Mouse (Mus musculus) liver, adult 2 months (tissue): ENCODE data around the gene Msmb. TPM values are rescaled to one million over a fixed set of nuclear protein-coding genes. Genes with fewer than 3 reads are reported as not detected.
"Not testable (repeated sequence)": the region's sequence is repeated elsewhere in the genome, so short reads cannot be mapped to it uniquely, and the experiment has no call there.

Experiments
- DNase-seq: peaks from one replicate; pipeline ENCODE4 v3.0.0-alpha.2; 2011; ENCODE audit warnings: low read depth, low spot score; ENCODE audit errors: extremely low read depth
- H3K27ac ChIP-seq: fragments of 200-500 bp; replicated peaks from 2 replicates; pipeline ENCODE4 v1.5.1; 2012; ENCODE audit warnings: low read depth, mild to moderate bottlenecking, control low read depth, inconsistent platforms, low read length; ENCODE audit not compliant: insufficient read depth
- H3K27me3 ChIP-seq: fragments of 200-500 bp; 2 replicates; pipeline ENCODE4 v1.6.1; 2012; ENCODE audit warnings: mild to moderate bottlenecking, moderate library complexity, low read length, inconsistent platforms; ENCODE audit not compliant: control insufficient read depth, insufficient read depth
- H3K36me3 ChIP-seq: fragments of 200-500 bp; 2 replicates; pipeline ENCODE4 v1.6.1; 2012; ENCODE audit warnings: low read length, inconsistent platforms; ENCODE audit not compliant: control insufficient read depth, insufficient read depth
- H3K4me1 ChIP-seq: fragments of 200-500 bp; 2 replicates; pipeline ENCODE4 v1.6.1; 2011; ENCODE audit warnings: low read length; ENCODE audit not compliant: control insufficient read depth, insufficient read depth
- H3K4me3 ChIP-seq: fragments of 200-500 bp; 2 replicates; pipeline ENCODE4 v1.5.1; 2011; ENCODE audit warnings: low read depth, mild to moderate bottlenecking, control low read depth, low read length, moderate library complexity; ENCODE audit not compliant: insufficient read depth
- H3K79me2 ChIP-seq: fragments of 200-500 bp; 2 replicates; pipeline ENCODE4 v1.6.1; 2012; ENCODE audit warnings: inconsistent platforms, mild to moderate bottlenecking, low read length, moderate library complexity; ENCODE audit not compliant: control insufficient read depth, insufficient read depth
- H3K9ac ChIP-seq: fragments of 200-500 bp; 2 replicates; pipeline ENCODE4 v1.6.1; 2012; ENCODE audit warnings: low read depth, mild to moderate bottlenecking, control low read depth, inconsistent platforms, low read length
- CTCF ChIP-seq: fragments of 200-500 bp; IDR thresholded peaks from 2 replicates; pipeline ENCODE4 v1.5.1; 2011; ENCODE audit warnings: low read depth, low read length, control low read depth
- POLR2A ChIP-seq: fragments of 200-500 bp; IDR thresholded peaks from 2 replicates; pipeline ENCODE4 v1.6.1; 2011; ENCODE audit warnings: low read length, control low read depth; ENCODE audit not compliant: insufficient read depth; ENCODE audit errors: extremely low read depth
- WGBS: fragments of 180-500 bp; shearing (Covaris S2); methylation state at CpG from one replicate; pipeline ENCODE4 v1.1.7; 2018; 5-methylcytosine and 5-hydroxymethylcytosine counted together
- polyA plus RNA-seq: library from polyadenylated mRNA; depleted of rRNA; stranded (reverse); fragments of >200 nt; gene quantifications from 2 replicates; pipeline ENCODE4 v1.2.3, GENCODE M21; 2012
- total RNA-seq: library from RNA; depleted of rRNA; stranded (reverse); fragments of >200 nt; gene quantifications from 2 replicates; pipeline ENCODE4 v1.2.3, GENCODE M21; 2014

Gene Msmb
- total and polyA plus RNA-seq, 2 experiments = not detected

- no peaks in the 10 kb centered on the region for H3K79me2 ChIP-seq
- H3K4me3 ChIP-seq = no peak overlapping the region
- no peaks in the 10 kb centered on the region for H3K36me3 ChIP-seq
- WGBS = 6% methylated on average over 2 of the region's 2 CpGs
- H3K9ac ChIP-seq = no peak overlapping the region
- DNase-seq = peak; percentile 66
- 0 out of 2 replicates have a peak, but pooled peaks cover 3% of the 10 kb centered on the region for H3K27me3 ChIP-seq
- TF ChIP-seq CTCF (peak; percentile 86), POLR2A (no peak)
- no peaks in the 10 kb centered on the region for H3K4me1 ChIP-seq
- no peak overlapping the region for H3K27ac ChIP-seq
Observed at GRCm38 (mm10) chr14:32121920-32122315, 19.9 kb upstream of the Msmb start.

GRCm38 (mm10) chr14:32124261-32124660, 17.6 kb upstream of the Msmb start:
- 73% methylated on average over 3 of the region's 3 CpGs for WGBS
- H3K9ac ChIP-seq = no peak overlapping the region
- TF ChIP-seq CTCF = no peak
- TF ChIP-seq POLR2A = no peak
- H3K79me2 ChIP-seq = no peaks in the 10 kb centered on the region
- no peak overlapping the region for H3K27ac ChIP-seq
- no peak for DNase-seq
- no peaks in the 10 kb centered on the region for H3K36me3 ChIP-seq
- no peaks in the 10 kb centered on the region for H3K4me1 ChIP-seq
- H3K4me3 ChIP-seq = no peak overlapping the region
- H3K27me3 ChIP-seq = 0 out of 2 replicates have a peak, but pooled peaks cover 3% of the 10 kb centered on the region

GRCm38 (mm10) chr14:32125256-32125655, 16.6 kb upstream of the Msmb start:
- 83% methylated on average over 5 of the region's 5 CpGs for WGBS
- H3K27me3 ChIP-seq, H3K9ac ChIP-seq, H3K27ac ChIP-seq, H3K36me3 ChIP-seq, H3K4me1 ChIP-seq, H3K4me3 ChIP-seq, H3K79me2 ChIP-seq, DNase-seq: not testable (repeated sequence)

GRCm38 (mm10) chr14:32128409-32128808, 13.4 kb upstream of the Msmb start:
- no peak overlapping the region for H3K4me3 ChIP-seq
- H3K9ac ChIP-seq = no peak overlapping the region
- no peaks in the 10 kb centered on the region for H3K4me1 ChIP-seq
- no peaks in the 10 kb centered on the region for H3K27me3 ChIP-seq
- H3K36me3 ChIP-seq = no peaks in the 10 kb centered on the region
- WGBS = 61% methylated on average over 5 of the region's 5 CpGs
- no peaks in the 10 kb centered on the region for H3K79me2 ChIP-seq
- H3K27ac ChIP-seq = no peak overlapping the region
- peak; percentile 25; the same call in 1 of the 2 replicates for TF ChIP-seq CTCF
- TF ChIP-seq POLR2A = no peak
- DNase-seq = peak; percentile 24

GRCm38 (mm10) chr14:32131836-32132235, 10.0 kb upstream of the Msmb start:
- peaks cover 2% of the 10 kb centered on the region; the same call in 1 of the 2 replicates for H3K4me1 ChIP-seq

GRCm38 (mm10) chr14:32134293-32134692, 7.5 kb upstream of the Msmb start:
- Histone ChIP-seq H3K4me3 (no peak overlapping the region), H3K4me1 (peaks cover 2% of the 10 kb centered on the region; the same call in 1 of the 2 replicates), H3K79me2 (no peaks in the 10 kb centered on the region), H3K27me3 (no peaks in the 10 kb centered on the region), H3K27ac (no peak overlapping the region), H3K9ac (no peak overlapping the region), H3K36me3 (no peaks in the 10 kb centered on the region)
- WGBS = 65% methylated on average over 2 of the region's 2 CpGs
- TF ChIP-seq POLR2A (no peak), CTCF (no peak)
- DNase-seq = no peak

More at GRCm38 (mm10) chr14:32131836-32132235, 10.0 kb upstream of the Msmb start:
- TF ChIP-seq POLR2A = no peak
- TF ChIP-seq CTCF = no peak
- Histone ChIP-seq H3K79me2 (no peaks in the 10 kb centered on the region), H3K36me3 (no peaks in the 10 kb centered on the region), H3K4me3 (no peak overlapping the region), H3K9ac (no peak overlapping the region), H3K27me3 (no peaks in the 10 kb centered on the region), H3K27ac (no peak overlapping the region)
- no peak for DNase-seq
- WGBS = 45% methylated on average over 4 of the region's 4 CpGs

GRCm38 (mm10) chr14:32136467-32136866, 5.4 kb upstream of the Msmb start:
- not testable (repeated sequence) for H3K36me3 ChIP-seq, H3K9ac ChIP-seq

More at GRCm38 (mm10) chr14:32136467-32136866, 5.4 kb upstream of the Msmb start:
- H3K27me3 ChIP-seq, H3K4me1 ChIP-seq, H3K27ac ChIP-seq, DNase-seq, H3K79me2 ChIP-seq, H3K4me3 ChIP-seq: not testable (repeated sequence)
- WGBS = 46% methylated on average over 3 of the region's 3 CpGs
